Mouse (Mus musculus) right cerebral cortex, adult 2 months (tissue): Measurements from ENCODE around the gene Fras1.

Experiments
- DNase-seq, 2 experiments: peaks; one replicate each; pipeline ENCODE4 v3.0.0; 2021 to 2022; ENCODE audit warnings: low spot score in 2 of 2

Fras1 gene

GRCm38 (mm10) chr5:96677498-96677897 lies 303.7 kb downstream of the Fras1 start:
- peak; percentile 38 to 54 for DNase-seq

- DNase-seq, result no peak
Observed at GRCm38 (mm10) chr5:96681085-96681484, 307.3 kb downstream of the Fras1 start.

GRCm38 (mm10) chr5:96682777-96683176 lies 309.0 kb downstream of the Fras1 start:
- no peak for DNase-seq

- no peak for DNase-seq
Observed at GRCm38 (mm10) chr5:96688885-96689284, 315.1 kb downstream of the Fras1 start.

GRCm38 (mm10) chr5:96698972-96699371 lies 325.2 kb downstream of the Fras1 start:
- no peak for DNase-seq

- DNase-seq, result no peak
Observed at GRCm38 (mm10) chr5:96702706-96703625, 329.2 kb downstream of the Fras1 start.

- DNase-seq, result no peak
Observed at GRCm38 (mm10) chr5:96708515-96708914, 334.8 kb downstream of the Fras1 start.

- DNase-seq, result no peak
Observed at GRCm38 (mm10) chr5:96712089-96712684, 338.4 kb downstream of the Fras1 start.

- no peak for DNase-seq
Observed at GRCm38 (mm10) chr5:96712799-96713198, 339.0 kb downstream of the Fras1 start.

- no peak for DNase-seq
Observed at GRCm38 (mm10) chr5:96716273-96717034, 342.7 kb downstream of the Fras1 start.

- DNase-seq, result no peak
Observed at GRCm38 (mm10) chr5:96717690-96718089, 343.9 kb downstream of the Fras1 start.

- no peak for DNase-seq
Observed at GRCm38 (mm10) chr5:96718601-96719000, 344.8 kb downstream of the Fras1 start.

- DNase-seq, result no peak
Observed at GRCm38 (mm10) chr5:96719221-96719620, 345.5 kb downstream of the Fras1 start.

- DNase-seq, result no peak
Observed at GRCm38 (mm10) chr5:96722690-96723089, 348.9 kb downstream of the Fras1 start.

- no peak for DNase-seq
Observed at GRCm38 (mm10) chr5:96739138-96739878, 365.6 kb downstream of the Fras1 start.

GRCm38 (mm10) chr5:96747195-96747984 lies 373.6 kb downstream of the Fras1 start:
- DNase-seq, result no peak

GRCm38 (mm10) chr5:96757615-96758014 lies 383.9 kb downstream of the Fras1 start:
- no peak for DNase-seq

GRCm38 (mm10) chr5:96762021-96762420 lies 388.3 kb downstream of the Fras1 start:
- no peak for DNase-seq

GRCm38 (mm10) chr5:96768846-96769471 lies 395.2 kb downstream of the Fras1 start:
- peak; percentile 87 to 90 for DNase-seq
